Mouse (Mus musculus) ES-E14 (cell line): ENCODE measurements around the gene Smo. TPM values are rescaled to one million over a fixed set of nuclear protein-coding genes. Genes with fewer than 3 reads are reported as not detected.

ENCODE experiments used
- DNase-seq: peaks from one replicate; pipeline ENCODE4 v3.0.0-alpha.2; 2013; ENCODE audit warnings: low read depth, low spot score
- H3K27ac ChIP-seq: 2 replicates; pipeline ENCODE4 v1.5.1; 2012; ENCODE audit warnings: low read depth, mild to moderate bottlenecking, low read length, moderate library complexity, mixed read lengths; ENCODE audit not compliant: poor library complexity, insufficient read depth, severe bottlenecking
- H3K36me3 ChIP-seq: 2 replicates; pipeline ENCODE4 v1.6.1; 2012; ENCODE audit warnings: mild to moderate bottlenecking, low read length, moderate library complexity, mixed read lengths; ENCODE audit not compliant: control insufficient read depth, poor library complexity, insufficient read depth, severe bottlenecking
- H3K4me1 ChIP-seq, 2 experiments: fragments of 150-350 bp in 1 of 2; sonication (generic) in 1 of 2; 2 replicates each; pipeline ENCODE4 v1.6.1; 2012; ENCODE audit warnings: low read length in 2 of 2, mild to moderate bottlenecking in 1 of 2, mixed read lengths in 1 of 2; ENCODE audit not compliant: control insufficient read depth in 2 of 2, insufficient read depth in 2 of 2, poor library complexity in 1 of 2
- H3K4me3 ChIP-seq, 2 experiments: fragments of 150-350 bp in 1 of 2; sonication (generic) in 1 of 2; 2 replicates each; pipeline ENCODE4 v1.5.1; 2012; ENCODE audit warnings: low read length in 2 of 2, low read depth in 1 of 2, mild to moderate bottlenecking in 1 of 2, mixed read lengths in 1 of 2; ENCODE audit not compliant: insufficient read depth in 1 of 2, poor library complexity in 1 of 2, severe bottlenecking in 1 of 2
- H3K9ac ChIP-seq: 2 replicates; pipeline ENCODE4 v1.6.1; 2012; ENCODE audit warnings: low read depth, mild to moderate bottlenecking, low read length, mixed read lengths; ENCODE audit not compliant: poor library complexity, insufficient read depth, severe bottlenecking
- H3K9me3 ChIP-seq: fragments of 150-350 bp; sonication (generic); 2 replicates; pipeline ENCODE4 v1.6.1; 2012; ENCODE audit warnings: low read depth, mild to moderate bottlenecking, low read length; ENCODE audit not compliant: control insufficient read depth, insufficient read depth
- CHD2 ChIP-seq: IDR thresholded peaks from 2 replicates; pipeline ENCODE4 v1.6.1; 2014; ENCODE audit warnings: mild to moderate bottlenecking, low read depth, low read length, inconsistent platforms
- HCFC1 ChIP-seq: IDR thresholded peaks from 2 replicates; pipeline ENCODE4 v1.6.1; 2012; ENCODE audit warnings: low read length, inconsistent platforms, borderline replicate concordance; ENCODE audit not compliant: insufficient read depth
- MAFK ChIP-seq: IDR thresholded peaks from 2 replicates; pipeline ENCODE4 v1.6.1; 2014; ENCODE audit warnings: mild to moderate bottlenecking, low read depth, low read length, inconsistent platforms; ENCODE audit not compliant: insufficient read depth
- ZC3H11A ChIP-seq: IDR thresholded peaks from 2 replicates; pipeline ENCODE4 v1.6.1; 2012; ENCODE audit warnings: low read depth, mild to moderate bottlenecking, inconsistent platforms, low read length, borderline replicate concordance
- ZNF384 ChIP-seq: IDR thresholded peaks from 2 replicates; pipeline ENCODE4 v1.6.1; 2012; ENCODE audit warnings: low read depth, low read length, inconsistent platforms
- in situ Hi-C, 2 experiments: fragments of 600-800 bp; cut with MboI; formaldehyde crosslinking; loops; one replicate each; pipeline ENCODE4 v1.15.1; 2025; ENCODE audit warnings: low sequenced_read_pairs in 2 of 2, inconsistent platforms in 1 of 2; ENCODE audit not compliant: unreplicated experiment in 2 of 2
- total RNA-seq: library from RNA; depleted of rRNA; stranded (reverse); fragments of 300-350 nt; gene quantifications from 2 replicates; pipeline ENCODE4 v1.2.3, GENCODE M21; 2012; rRNA removed

Smo gene
- 25.7 and 27.3 TPM in 2 replicates for total RNA-seq

GRCm38 (mm10) chr6:29735336-29735688 is at the start of gene Smo:
Gene Smo, plus strand, starts transcription at chr6:29735503.
- in situ Hi-C loops: no loop called here
- peak within 1 kb of the TSS; percentile 73 for H3K9ac ChIP-seq
- H3K4me3 ChIP-seq: peak within 1 kb of the TSS; percentile 76 to 83
- H3K9me3 ChIP-seq: no peaks in the 10 kb centered on the region
- 0 out of 2 replicates have a peak within 1 kb of the TSS, but pooled peaks have one; percentile 24 for H3K27ac ChIP-seq
- no peak for DNase-seq
- H3K4me1 ChIP-seq: no peaks in the 10 kb centered on the region
- TF ChIP-seq ZC3H11A (no peak), ZNF384 (no peak), HCFC1 (no peak), CHD2 (no peak), MAFK (no peak)
- peaks cover 2% of the 10 kb centered on the region; the same call in 1 of the 2 replicates for H3K36me3 ChIP-seq

- TF ChIP-seq MAFK: no peak
- TF ChIP-seq ZC3H11A: no peak
- TF ChIP-seq ZNF384: no peak
- TF ChIP-seq CHD2: no peak
- no peak for TF ChIP-seq HCFC1
- Histone ChIP-seq H3K4me3 (no peak overlapping the region), H3K9me3 (no peaks in the 10 kb centered on the region), H3K27ac (no peak overlapping the region), H3K4me1 (no peaks in the 10 kb centered on the region), H3K9ac (no peak overlapping the region), H3K36me3 (no peaks in the 10 kb centered on the region)
- in situ Hi-C loops: no loop called here
- DNase-seq: no peak
These were observed 49.4 kb upstream of the Smo start for GRCm38 (mm10) chr6:29685952-29686351.

GRCm38 (mm10) chr6:29689458-29689857 is 45.8 kb upstream of the Smo start:
- DNase-seq: no peak
- Histone ChIP-seq H3K9ac (no peak overlapping the region), H3K9me3 (no peaks in the 10 kb centered on the region), H3K36me3 (no peaks in the 10 kb centered on the region), H3K4me1 (no peaks in the 10 kb centered on the region), H3K4me3 (no peak overlapping the region), H3K27ac (no peak overlapping the region)
- in situ Hi-C loops: no loop called here
- no peak for TF ChIP-seq ZNF384
- TF ChIP-seq ZC3H11A: no peak
- no peak for TF ChIP-seq HCFC1
- no peak for TF ChIP-seq MAFK
- TF ChIP-seq CHD2: no peak

- Histone ChIP-seq H3K4me1 (no peaks in the 10 kb centered on the region), H3K4me3 (peak within 1 kb of the TSS; percentile 78), H3K9ac (peak within 1 kb of the TSS; percentile 58), H3K36me3 (no peaks in the 10 kb centered on the region), H3K27ac (no peak within 1 kb of the TSS), H3K9me3 (no peaks in the 10 kb centered on the region)
- peak; percentile 61 for DNase-seq
- TF ChIP-seq HCFC1: no peak
- TF ChIP-seq ZC3H11A: no peak
- no peak for TF ChIP-seq ZNF384
- peak; percentile 76 for TF ChIP-seq CHD2
- in situ Hi-C loops: no loop called here
These were observed 41.4 kb upstream of the Smo start, which contains the start of gene Tspan33 for GRCm38 (mm10) chr6:29693953-29694352. Gene Tspan33, plus strand, starts transcription at chr6:29694222.
